Mouse (Mus musculus) retina, embryonic 14.5 days (tissue): ENCODE measurements around the gene Rgl1.
"Not testable (repeated sequence)": the region's sequence is repeated elsewhere in the genome, so short reads cannot be mapped to it uniquely, and the experiment has no call there.

Experiments
- DNase-seq: peaks from one replicate; pipeline ENCODE4 v3.0.0-alpha.2; 2015; ENCODE audit warnings: low spot score

Rgl1 gene

GRCm38 (mm10) chr1:152656601-152657000 lies 109.5 kb downstream of the Rgl1 start:
- DNase-seq = no peak

- DNase-seq = no peak
These were observed 111.3 kb downstream of the Rgl1 start for GRCm38 (mm10) chr1:152654851-152655250.

GRCm38 (mm10) chr1:152651495-152651874 lies 114.7 kb downstream of the Rgl1 start:
- DNase-seq = no peak

DNA sequence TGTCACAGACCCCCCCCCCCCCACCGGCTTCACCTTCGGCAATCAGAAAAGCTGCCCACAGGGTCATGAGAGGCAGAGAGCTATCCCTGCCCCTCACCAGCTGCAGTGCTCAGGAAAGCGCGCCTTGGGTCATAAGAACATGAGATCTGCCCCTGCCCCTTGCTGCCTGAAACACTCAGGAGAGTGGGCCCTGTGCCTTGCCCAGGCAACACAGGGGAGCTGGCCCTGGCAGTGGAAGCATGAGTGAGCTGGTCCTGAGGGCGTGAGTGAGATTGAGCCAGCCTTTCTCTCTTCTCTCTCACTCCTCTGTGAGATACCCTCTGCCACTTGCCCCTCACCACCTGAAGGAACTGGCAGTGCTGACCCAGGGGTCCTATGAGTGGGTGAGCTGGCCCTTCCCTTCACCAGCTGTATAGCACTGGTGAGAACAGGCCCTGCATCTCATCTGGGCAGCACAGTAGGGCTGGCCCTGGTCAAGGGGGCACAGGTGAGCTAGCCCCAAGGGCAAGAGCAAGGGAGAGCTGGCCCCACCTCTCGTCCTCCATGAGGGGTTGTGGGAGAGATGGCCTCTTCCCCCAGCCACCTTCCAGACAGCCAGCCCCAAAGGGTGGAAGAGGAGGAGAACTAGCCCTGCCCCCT lies 115.2 kb downstream of the Rgl1 start:
- no peak for DNase-seq

GRCm38 (mm10) chr1:152648052-152648451 lies 118.1 kb downstream of the Rgl1 start:
- DNase-seq = no peak

DNA sequence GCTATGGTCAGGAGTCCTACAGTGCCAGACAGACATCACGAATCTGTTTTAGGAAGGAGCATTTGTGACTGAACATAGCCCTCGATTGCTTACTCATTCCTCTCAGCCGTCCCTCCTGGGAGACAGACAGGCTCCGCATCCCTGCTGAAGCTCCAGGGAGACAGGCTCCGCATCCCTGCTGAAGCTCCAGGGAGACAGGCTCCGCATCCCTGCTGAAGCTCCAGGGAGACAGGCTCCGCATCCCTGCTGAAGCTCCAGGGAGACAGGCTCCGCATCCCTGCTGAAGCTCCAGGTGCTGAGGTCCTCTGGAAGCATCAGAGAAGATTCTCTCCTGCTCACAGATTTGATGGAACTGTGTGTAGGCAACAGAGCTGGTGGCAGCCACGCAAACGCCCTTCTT lies 123.9 kb downstream of the Rgl1 start:
- DNase-seq = not testable (repeated sequence)

DNA sequence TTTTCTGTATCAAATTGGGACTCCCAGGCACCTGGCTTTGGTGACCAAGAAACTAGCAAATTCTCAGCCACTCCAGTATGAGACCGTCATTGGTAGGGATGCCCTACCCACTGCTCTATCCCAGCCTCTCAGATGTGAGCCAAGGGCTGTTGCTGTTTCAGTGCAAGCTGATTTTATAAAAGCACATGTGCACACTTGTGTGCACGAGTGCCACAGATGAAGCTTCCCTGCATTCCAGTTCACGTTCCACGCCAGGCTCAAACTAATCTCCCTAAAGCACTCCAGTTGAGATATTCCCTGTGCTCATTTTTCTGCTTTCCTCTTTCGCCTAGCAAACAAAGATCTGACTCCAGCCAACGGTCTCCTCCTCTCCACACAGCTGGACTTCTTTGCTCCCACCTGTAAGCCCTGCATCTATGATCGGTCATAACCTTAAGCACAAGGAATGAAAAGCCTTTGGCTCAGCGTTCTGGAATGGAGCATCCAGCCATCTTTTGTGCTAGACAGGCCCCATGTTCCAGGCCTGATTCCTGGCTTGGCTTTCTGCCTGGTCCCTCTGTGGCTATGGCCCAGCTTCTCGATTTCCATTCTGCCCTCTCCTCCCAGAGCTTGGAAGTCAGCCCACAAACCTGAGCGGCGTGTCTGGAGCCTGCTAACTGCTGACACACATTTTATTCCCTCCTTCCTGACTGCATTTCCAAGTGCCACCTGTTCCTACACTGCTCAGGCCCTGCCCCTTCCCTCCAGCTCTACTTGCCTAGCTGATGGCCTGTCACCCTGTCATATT lies 125.8 kb downstream of the Rgl1 start:
- DNase-seq = no peak

GRCm38 (mm10) chr1:152639344-152639743 lies 126.8 kb downstream of the Rgl1 start:
- DNase-seq = no peak

- no peak for DNase-seq
These were observed 131.5 kb downstream of the Rgl1 start for GRCm38 (mm10) chr1:152634638-152635037.

GRCm38 (mm10) chr1:152629780-152630179 lies 136.4 kb downstream of the Rgl1 start:
- peak; percentile 22 for DNase-seq

GRCm38 (mm10) chr1:152625651-152626050 lies 140.5 kb downstream of the Rgl1 start:
- no peak for DNase-seq

- peak; percentile 82 for DNase-seq
These were observed 141.3 kb downstream of the Rgl1 start for GRCm38 (mm10) chr1:152624644-152625454.

- peak; percentile 21 for DNase-seq
These were observed 142.5 kb downstream of the Rgl1 start for GRCm38 (mm10) chr1:152623375-152624270.

DNA sequence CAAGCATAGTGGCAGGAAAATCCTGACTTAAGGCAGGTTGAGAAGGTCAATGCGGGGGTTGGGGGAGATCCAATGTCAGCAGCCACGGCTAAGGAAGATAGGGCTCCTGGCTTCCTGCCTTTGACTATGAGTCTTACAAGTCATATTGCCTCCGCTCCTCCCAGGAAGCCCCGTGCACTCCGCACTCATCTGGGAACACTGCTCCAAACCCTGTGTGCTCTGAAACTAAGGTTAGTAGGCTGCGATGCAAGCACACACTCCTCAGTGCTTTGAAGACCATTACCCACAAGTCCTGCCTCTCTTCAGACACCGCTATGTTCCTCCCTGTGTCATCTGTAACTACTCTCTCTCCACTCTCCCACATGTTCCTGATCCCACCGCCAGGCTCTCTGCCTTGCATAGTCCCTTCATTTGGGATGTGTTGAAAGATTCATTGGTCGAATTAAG lies 143.4 kb downstream of the Rgl1 start:
- DNase-seq = no peak

- DNase-seq = no peak
These were observed 144.5 kb downstream of the Rgl1 start for GRCm38 (mm10) chr1:152621624-152622023.

- DNase-seq = no peak
These were observed 146.8 kb downstream of the Rgl1 start for GRCm38 (mm10) chr1:152619396-152619795.

GRCm38 (mm10) chr1:152618896-152619295 lies 147.3 kb downstream of the Rgl1 start:
- DNase-seq = no peak

DNA sequence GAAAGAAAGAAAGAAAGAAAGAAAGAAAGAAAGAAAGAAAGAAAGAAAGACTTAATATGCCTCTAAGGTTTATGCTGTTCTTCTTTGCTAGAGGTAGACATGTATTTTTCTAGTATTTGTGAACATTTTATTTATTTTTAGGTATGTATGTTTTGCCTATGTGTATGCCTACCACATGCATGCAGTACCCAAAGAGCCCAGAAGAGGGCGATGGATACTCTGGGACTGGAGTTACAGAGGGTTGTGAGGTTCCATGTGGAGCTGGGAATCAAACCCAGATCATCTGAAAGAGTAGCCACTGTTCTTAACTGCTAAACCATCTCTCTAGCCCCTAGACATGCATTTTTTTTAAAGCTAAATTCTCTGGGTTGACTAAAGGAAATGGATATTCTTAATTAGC lies 147.8 kb downstream of the Rgl1 start:
- DNase-seq = no peak

- no peak for DNase-seq
These were observed 148.3 kb downstream of the Rgl1 start for GRCm38 (mm10) chr1:152617745-152618342.

- DNase-seq = no peak
These were observed 149.4 kb downstream of the Rgl1 start for GRCm38 (mm10) chr1:152616777-152617057.

GRCm38 (mm10) chr1:152615987-152616776 lies 150.0 kb downstream of the Rgl1 start:
- DNase-seq = no peak
